Mouse (Mus musculus) left cerebral cortex, adult 2 months (tissue): Measurements from ENCODE around the gene Hes5. TPM values are rescaled to one million over a fixed set of nuclear protein-coding genes. Genes with fewer than 3 reads are reported as not detected.

Experiments used
- DNase-seq, 2 experiments: peaks; one replicate each; pipeline ENCODE4 v3.0.0; 2021 to 2022; ENCODE audit warnings: low spot score in 2 of 2, mixed read lengths in 1 of 2; ENCODE audit errors: extremely low spot score in 1 of 2
- H3K27ac ChIP-seq: fragments of 200-600 bp; 2 replicates; pipeline ENCODE4 v1.8.1; 2022
- H3K4me3 ChIP-seq: fragments of 200-600 bp; 2 replicates; pipeline ENCODE4 v1.8.1; 2022
- CTCF ChIP-seq: fragments of 200-600 bp; IDR thresholded peaks from 2 replicates; pipeline ENCODE4 v1.8.1; 2022; ENCODE audit warnings: antibody characterized with exemption, mild to moderate bottlenecking, moderate library complexity
- intact Hi-C: fragments of 180-260 bp; cut with DNase I; formaldehyde crosslinking; loops from one replicate; pipeline ENCODE4 v1.15.1; 2025
- total RNA-seq, 2 experiments: library from RNA; stranded (reverse); gene quantifications; 2 replicates each; pipeline ENCODE4 v1.2.3; 2021

The Hes5 gene
- total RNA-seq, 2 experiments from 2014 or later, result 22.3 to 25.3 TPM

- Histone ChIP-seq H3K27ac (peak within 1 kb of the TSS; percentile 59), H3K4me3 (0 out of 2 replicates have a peak within 1 kb of the TSS, but pooled peaks have one; percentile 11)
- intact Hi-C loops, result no loop called here
- TF ChIP-seq CTCF, result no peak
- no peak for DNase-seq
These were observed 32.2 kb upstream of the Hes5 start, which contains the start of gene Tnfrsf14 for GRCm38 (mm10) chr4:154928395-154929087. Tnfrsf14 (minus strand) TSS chr4:154928563.

DNA sequence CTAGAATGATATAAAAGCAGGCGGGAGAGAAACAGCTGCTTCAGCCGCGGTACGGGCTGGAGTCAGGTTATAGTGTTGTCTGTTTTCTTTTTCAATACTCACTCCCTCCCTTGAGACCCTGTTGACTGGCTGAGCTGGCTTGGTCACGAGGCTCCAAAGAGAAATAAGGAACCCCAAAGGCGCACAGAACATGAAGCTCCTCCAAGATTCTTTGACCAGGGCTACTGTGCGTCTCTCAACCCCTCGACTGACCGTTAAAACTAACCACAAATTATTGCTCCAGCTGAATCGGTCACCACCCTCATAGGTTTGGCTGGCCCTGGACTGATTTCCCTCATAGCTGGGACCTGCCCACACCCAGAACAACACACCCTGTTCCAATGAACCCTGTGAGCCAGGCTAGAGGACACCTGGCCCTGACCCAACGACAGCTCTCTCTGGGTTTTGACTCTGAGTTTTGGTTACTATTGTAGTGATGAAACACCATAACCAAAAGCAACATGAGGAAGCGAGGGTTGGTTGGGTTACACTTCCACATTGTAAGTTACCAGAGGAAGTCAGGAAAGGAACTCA is 31.5 kb upstream of the Hes5 start:
- DNase-seq, result no peak
- no peak overlapping the region for H3K4me3 ChIP-seq
- H3K27ac ChIP-seq, result no peak overlapping the region; the same call in 1 of the 2 replicates
- intact Hi-C loops, result no loop called here
- no peak for TF ChIP-seq CTCF

- Histone ChIP-seq H3K4me3 (no peak overlapping the region), H3K27ac (no peak overlapping the region)
- intact Hi-C loops, result no loop called here
- DNase-seq, result no peak
- no peak for TF ChIP-seq CTCF
These were observed 27.3 kb upstream of the Hes5 start for GRCm38 (mm10) chr4:154933306-154933907.

GRCm38 (mm10) chr4:154934800-154935199 is 25.9 kb upstream of the Hes5 start:
- H3K4me3 ChIP-seq, result no peak overlapping the region
- intact Hi-C loops, result no loop called here
- no peak for TF ChIP-seq CTCF
- no peak overlapping the region for H3K27ac ChIP-seq
- DNase-seq, result no peak

- TF ChIP-seq CTCF, result peak; percentile 6; the same call in 1 of the 2 replicates
- H3K27ac ChIP-seq, result no peak overlapping the region
- DNase-seq, result no peak
- no peak overlapping the region for H3K4me3 ChIP-seq
- intact Hi-C loops, result no loop called here
These were observed 24.9 kb upstream of the Hes5 start for GRCm38 (mm10) chr4:154935788-154936187.

GRCm38 (mm10) chr4:154936542-154937255 is 24.0 kb upstream of the Hes5 start:
- intact Hi-C loops, result no loop called here
- no peak overlapping the region for H3K4me3 ChIP-seq
- H3K27ac ChIP-seq, result no peak overlapping the region
- no peak for TF ChIP-seq CTCF
- DNase-seq, result no peak

DNA sequence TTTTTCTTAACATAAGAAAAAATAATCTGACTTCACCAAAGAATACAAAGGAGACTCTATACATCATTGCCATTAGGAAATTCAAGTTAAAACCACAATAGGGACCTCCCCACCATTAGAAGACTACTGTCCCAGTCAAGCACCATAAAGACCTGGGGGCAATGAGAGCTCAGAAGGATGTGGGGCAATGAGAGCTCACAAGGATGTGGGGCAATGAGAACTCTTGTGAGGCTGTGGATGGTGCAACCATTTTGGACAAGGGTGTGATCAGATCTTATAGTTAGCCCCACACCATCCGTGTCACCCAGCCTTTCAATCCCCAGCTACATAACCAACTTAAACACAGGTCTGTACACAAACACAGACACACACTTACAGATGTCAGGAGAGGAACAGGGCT is 23.0 kb upstream of the Hes5 start:
- Histone ChIP-seq H3K4me3 (no peak overlapping the region), H3K27ac (no peak overlapping the region)
- no peak for TF ChIP-seq CTCF
- no peak for DNase-seq
- intact Hi-C loops, result no loop called here

GRCm38 (mm10) chr4:154940156-154940555 is 20.6 kb upstream of the Hes5 start:
- Histone ChIP-seq H3K27ac (no peak overlapping the region), H3K4me3 (no peak overlapping the region)
- no peak for TF ChIP-seq CTCF
- DNase-seq, result no peak
- intact Hi-C loops, result no loop called here

- no peak overlapping the region for H3K4me3 ChIP-seq
- DNase-seq, result no peak
- intact Hi-C loops, result no loop called here
- H3K27ac ChIP-seq, result no peak overlapping the region
- TF ChIP-seq CTCF, result no peak
These were observed 18.9 kb upstream of the Hes5 start for GRCm38 (mm10) chr4:154941831-154942230.

DNA sequence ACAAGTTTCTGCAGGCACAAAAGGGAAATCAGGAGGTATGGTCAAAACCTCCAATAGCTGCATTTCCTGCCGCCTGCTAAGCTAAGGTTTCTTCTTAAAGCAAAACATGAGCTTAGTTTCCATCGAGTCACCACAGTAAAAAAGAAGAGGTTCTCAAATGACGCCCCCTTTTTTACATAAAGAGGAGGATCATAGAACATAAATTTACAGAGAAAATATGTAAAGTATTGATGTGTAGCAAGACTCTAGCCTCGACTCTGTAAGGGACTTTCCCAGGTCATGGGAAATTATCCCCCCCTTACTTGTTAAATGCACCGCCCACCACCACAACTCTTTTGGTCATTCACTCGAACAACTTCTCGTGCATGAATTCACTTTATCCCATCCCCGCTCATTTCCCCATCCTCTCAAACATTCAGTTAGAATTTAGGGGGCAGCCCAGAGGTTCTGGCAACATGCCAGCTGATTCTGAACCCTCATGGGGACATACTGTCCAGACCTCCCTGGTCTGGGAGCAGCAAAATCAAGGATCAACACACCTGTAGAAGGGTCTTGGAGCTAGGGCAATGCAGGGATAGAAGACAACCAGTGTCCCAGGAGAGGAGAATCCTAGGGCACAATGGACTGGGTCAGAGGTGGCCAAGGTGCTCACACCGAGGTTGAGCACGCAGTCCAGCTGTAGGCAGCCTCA is 17.9 kb upstream of the Hes5 start:
- DNase-seq, result no peak
- no peak overlapping the region for H3K4me3 ChIP-seq

GRCm38 (mm10) chr4:154943323-154944039 is 17.2 kb upstream of the Hes5 start:
- no peak for TF ChIP-seq CTCF
- intact Hi-C loops, result loop anchor here (1.0 to 2.0 kb wide), 3 partner anchors 21 to 123 kb away; partner anchors contain the start of gene Pank4
- Histone ChIP-seq H3K4me3 (no peak overlapping the region), H3K27ac (no peak overlapping the region)
- DNase-seq, result no peak

More for the DNA sequence above, 17.9 kb upstream of the Hes5 start:
- TF ChIP-seq CTCF, result no peak
- H3K27ac ChIP-seq, result no peak overlapping the region
- intact Hi-C loops, result no loop called here
